Mouse (Mus musculus) cortical plate, adult 2 months (tissue): ENCODE results near the gene Ints5.

Experiments used
- CTCF ChIP-seq: fragments of 200-500 bp; IDR thresholded peaks from 2 replicates; pipeline ENCODE4 v1.5.1; 2011; ENCODE audit warnings: mild to moderate bottlenecking, control low read depth, low read length; ENCODE audit not compliant: insufficient read depth; ENCODE audit errors: extremely low read depth
- POLR2A ChIP-seq: fragments of 200-500 bp; IDR thresholded peaks from 2 replicates; pipeline ENCODE4 v1.6.1; 2011; ENCODE audit warnings: mild to moderate bottlenecking, low read length, control low read depth; ENCODE audit not compliant: insufficient read depth; ENCODE audit errors: extremely low read depth

DNA sequence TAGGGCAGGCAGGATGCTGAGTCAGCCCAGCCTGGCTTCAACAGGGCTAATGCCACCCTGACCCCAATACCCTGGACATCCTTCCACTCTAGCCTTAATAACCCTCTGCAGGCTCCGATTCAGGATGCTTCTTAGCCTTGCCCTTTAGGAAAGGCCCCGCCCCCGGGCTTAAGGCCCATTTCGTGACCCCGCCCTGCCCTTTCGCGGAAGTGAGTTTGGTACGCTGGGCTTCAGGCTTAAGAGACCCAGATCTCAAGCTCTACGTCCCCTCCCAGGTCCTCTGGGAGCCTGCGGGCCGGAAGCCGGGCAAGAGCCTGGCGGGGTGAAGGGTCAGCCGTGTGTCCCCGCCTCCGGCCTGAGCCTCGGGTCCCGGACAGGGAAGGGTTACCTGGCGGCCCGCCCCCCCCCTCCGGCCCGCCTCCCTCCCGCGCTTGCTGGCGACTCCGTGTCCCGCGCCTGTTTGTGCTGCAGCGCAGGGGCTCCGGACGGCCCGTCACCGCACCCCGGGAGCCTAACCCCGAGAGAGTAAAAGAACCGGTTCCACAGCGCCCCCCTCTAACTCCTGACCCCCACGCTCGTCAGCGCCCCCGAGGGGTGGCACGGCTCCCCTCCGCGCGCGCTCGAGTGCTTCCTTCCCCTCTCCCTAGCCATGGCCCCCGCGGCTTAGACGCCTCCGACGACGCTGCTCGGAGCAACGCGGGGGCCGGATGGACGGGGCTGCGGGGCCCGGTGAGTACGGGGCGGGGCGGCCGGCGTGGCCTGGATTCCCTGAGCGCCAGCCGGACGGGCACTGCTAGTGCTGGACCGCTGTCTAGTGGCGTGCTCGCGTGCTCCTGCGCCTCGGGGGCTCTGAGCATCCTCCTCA is 36.7 kb downstream of the Ints5 start, which contains the start of the genes Rom1 and Eml3:
- TF ChIP-seq CTCF (no peak), POLR2A (no peak)
